Mouse (Mus musculus) T-helper 1 cell (primary cell): ENCODE measurements around the gene Klrb1c.
"Not testable (repeated sequence)": the region's sequence is repeated elsewhere in the genome, so short reads cannot be mapped to it uniquely, and the experiment has no call there.

ENCODE experiments used
- in situ Hi-C: fragments of 300-600 bp; cut with MboI, MseI; formaldehyde crosslinking; loops from one replicate; pipeline ENCODE4 v1.15.1; 2025; ENCODE audit warnings: high pct_unique_total_duplicates

Klrb1c gene

DNA sequence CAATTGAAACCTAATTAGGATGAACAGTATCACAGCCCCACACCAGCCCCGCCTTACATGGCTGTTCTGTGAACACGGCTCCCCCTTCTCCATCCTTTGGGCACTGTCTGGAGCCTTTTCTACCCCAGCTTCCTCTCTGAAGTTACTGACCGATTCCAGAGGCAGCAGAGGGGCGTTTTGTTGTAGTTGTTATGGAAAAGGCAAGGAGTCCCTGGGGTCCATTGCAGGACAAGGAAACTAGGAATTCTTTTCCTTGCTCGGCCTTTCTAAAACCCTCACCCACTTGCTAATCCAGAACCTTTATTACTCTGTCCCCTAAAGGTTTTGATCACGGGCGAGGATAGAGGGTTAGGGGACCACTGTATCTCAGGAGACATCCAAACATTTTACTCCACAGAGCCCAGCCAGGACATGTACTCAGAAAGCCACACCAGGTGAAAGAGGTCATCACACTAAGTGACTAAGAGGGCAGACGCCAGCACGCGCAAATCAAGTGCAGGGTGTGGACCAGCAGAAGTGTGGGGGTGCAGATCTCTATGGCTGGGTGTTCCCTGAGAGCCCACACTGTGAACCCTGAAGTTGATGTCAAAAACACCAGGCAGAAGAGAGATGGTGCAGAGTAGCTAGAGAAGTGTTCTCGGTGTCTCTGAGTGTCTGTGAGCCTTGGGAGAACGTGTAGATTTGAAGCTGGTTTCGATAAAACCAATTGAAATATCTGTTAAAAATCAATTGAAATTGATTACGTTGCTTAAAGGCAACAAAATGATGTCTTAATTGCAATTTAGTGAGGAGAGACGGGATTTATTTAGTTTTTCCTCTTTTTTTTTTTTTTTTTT is 9.1 kb upstream of the Klrb1c start:
- in situ Hi-C loops: loop anchor here (5.0 kb wide), 2 partner anchors 36 to 44 kb away; no protein-coding TSS in a partner anchor

DNA sequence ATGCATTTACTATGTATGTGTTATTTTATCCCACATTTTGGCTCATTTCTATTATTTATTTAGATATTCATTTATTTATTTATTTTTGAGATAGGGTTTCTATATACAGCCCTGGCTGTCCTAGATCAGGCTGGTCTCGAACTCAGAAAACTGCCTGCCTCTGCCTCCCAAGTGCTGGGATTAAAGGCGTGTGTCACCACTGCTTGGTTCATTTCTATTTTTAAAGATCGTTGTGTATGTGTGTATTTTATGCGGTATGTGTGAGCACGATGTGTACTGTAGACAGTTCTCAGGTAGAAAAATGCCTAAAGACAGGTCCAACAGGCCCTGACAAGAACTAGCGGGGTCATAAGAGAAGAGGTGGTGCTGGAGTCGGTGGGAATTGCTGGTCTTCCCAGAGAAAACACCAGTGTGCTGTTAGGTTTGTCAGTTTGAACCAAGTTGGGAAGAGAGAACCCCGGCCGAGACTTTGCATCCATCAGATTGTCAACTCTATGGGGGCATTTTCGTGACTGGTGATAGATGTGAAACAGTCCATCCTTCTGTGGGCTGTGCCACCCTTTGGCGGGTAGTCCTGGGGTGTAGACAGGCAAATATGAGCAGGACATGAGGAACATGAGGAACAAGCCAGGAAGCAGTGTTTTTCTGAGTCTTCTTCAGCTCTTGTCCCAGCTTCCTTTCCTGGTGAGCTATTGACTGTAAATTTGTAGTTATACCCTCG is 8.3 kb upstream of the Klrb1c start:
- in situ Hi-C loops: loop anchor here (5.0 kb wide), 2 partner anchors 35 to 45 kb away; no protein-coding TSS in a partner anchor

DNA sequence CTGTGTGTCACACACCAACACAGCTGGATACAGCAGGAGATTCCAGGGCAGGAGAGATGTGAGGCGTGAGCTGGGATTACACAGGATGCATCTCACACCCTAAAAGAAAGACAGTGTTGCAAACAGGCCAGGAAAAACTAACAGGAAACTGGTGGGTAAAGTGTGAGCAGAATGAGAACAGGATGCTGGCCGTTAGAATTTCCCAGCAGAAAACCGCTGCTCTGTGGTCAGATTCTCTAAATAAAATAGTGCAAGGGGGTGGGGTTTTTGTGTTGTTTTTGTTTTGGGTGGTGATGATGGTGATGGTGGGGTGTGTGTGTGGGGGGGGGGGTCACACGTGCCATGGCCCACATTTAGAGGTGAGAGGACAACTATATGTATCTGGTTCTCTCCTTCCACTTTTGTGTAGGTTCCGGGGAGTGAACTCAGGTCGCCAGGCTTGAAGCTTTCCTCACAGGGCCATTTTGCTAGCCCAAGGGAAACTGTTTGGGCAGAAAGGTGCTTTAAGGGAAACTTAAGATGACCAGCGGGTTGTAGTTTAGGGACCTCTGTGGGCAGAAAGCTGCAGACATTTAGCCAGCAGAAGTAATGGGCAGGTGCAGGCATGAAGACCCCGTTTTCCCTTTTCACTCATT is 7.4 kb upstream of the Klrb1c start:
- in situ Hi-C loops: loop anchor here (5.0 kb wide), 2 partner anchors 34 to 46 kb away; no protein-coding TSS in a partner anchor

DNA sequence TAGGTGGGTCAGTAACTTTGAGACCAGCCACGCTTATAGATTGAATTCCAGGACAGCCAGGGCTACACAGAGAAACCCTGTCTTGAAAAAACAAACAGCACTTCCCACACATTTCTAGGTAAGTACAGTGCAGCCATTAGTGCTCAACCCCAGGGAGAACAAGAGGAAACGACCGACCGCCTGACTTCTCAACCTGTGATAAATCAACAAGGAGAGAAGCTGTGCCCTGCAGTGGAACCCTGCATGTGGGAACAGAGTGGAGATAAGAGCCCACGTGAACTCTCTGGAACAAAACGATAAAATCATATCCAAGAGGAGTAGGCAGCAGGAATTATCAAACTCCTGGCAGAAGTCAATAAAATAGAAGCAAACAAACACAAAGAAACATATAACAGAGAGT is 4.7 kb upstream of the Klrb1c start:
- in situ Hi-C loops: no loop called here

DNA sequence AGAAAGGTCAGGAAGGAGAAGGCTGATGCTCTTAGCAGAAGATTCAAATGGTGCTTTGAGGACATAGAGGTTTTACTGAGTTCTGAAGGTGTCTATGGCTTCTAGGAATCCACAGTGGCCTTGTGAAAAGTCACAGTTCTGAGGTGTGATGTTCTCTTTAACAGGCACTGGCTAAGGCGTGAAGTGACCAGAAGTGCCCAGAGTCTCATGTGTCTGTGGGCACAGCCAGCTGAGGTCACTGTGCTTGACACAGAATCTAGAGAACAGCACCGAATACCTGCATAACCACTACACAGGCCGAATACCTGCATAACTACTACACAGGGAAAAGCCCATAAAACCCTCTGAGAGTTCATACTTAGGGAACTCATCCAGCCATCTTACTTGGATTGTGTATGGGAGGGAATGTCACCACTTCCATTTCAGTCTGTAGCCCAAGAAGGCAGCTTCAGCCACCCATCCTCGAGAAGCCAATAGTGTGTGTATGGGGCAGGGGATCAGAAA is 1.5 kb upstream of the Klrb1c start:
- in situ Hi-C loops: not testable (repeated sequence)

DNA sequence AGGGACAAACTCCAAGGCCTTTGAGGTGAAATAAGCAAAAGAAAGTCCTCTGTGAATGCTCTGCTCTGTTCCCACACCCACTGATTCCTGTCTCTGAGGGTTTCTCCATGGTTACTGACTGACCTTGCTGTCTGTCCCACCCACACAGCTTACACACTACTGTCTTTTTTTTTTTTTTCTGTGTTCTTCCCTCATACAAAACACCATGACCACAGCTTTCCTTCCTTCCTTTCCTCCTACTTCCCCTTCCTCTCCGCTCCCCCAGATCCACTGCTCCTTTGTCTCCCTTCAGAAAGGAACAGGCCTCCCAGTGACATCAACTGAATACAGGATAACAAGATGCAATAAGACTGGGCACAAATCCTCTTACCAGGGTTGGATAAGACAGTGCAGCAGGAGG is 498 bp downstream of the Klrb1c start:
- in situ Hi-C loops: no loop called here

DNA sequence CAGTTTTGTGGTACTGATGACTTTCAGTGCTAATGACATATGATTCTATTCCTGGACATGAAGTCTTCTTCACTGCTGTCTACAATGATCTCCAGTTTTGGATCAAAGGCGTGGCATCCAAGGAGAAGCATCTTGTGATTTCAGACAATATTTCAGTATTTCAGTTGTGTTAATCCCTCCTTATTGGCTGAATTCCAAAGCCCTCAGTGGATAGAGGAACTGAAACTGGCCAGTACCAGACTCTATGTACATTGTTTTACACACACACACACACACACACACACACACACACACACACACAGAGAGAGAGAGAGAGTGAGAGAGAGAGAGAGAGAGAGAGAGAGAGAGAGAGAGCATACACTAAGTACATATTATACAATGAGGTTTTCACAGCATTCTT is 2.6 kb downstream of the Klrb1c start:
- in situ Hi-C loops: not testable (repeated sequence)

DNA sequence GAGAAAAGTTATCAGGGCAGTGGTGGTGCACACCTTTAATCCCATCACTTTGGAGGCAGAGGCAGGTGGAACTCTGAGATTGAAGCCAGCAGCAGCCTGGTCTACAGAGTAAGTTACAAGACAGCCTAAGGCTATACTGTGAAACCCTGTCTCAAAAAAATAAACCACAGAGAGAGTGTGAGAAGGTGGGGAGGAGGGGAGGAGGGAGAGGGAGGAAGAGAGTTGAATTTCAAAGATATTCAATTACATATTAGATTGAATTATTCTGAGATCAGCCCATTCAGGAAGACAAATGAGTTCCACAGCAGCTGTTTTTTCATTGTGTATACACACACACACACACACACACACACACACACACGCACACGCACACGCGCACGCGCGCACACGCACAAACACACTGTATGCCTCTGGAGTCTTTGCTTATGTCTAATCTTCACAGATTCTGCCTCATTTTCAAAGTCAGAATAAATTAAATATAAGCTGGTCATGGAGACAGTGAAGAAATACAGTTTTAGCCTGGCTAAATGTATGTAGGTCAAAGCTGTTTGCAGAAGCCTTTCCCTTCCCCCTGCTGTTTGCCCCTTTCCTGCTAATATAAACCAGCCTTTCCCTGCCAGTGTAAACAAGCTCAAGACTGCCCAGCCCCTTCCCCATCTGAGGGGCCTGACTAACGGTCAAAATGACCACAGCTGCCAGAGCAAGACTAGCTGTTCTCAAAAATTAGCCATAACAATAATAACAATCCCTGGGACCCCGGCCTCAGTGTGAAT is 19.3 kb downstream of the Klrb1c start:
- in situ Hi-C loops: loop anchor here (5.0 kb wide), 1 partner anchor 68 kb away; no protein-coding TSS in a partner anchor

DNA sequence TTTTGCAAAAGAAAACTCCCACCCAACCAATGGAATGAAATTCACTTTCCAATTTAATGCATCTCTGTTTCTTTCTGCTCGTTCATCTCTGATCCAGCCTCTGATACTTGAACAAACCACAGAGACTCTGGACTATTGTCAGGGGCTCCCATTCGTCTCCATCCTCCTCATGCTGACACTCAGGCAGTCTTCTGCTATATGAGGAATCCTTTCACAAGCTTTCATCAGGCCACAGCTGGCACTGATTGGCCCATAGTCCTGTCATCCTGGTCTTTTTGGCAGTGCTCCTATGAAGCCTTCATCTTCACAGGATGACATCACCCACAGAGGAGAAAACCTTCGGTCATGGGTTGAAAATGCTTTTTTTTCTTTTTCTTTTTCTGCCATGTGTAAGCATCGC is 21.0 kb downstream of the Klrb1c start:
- in situ Hi-C loops: loop anchor here (5.0 kb wide), 1 partner anchor 69 kb away; no protein-coding TSS in a partner anchor

DNA sequence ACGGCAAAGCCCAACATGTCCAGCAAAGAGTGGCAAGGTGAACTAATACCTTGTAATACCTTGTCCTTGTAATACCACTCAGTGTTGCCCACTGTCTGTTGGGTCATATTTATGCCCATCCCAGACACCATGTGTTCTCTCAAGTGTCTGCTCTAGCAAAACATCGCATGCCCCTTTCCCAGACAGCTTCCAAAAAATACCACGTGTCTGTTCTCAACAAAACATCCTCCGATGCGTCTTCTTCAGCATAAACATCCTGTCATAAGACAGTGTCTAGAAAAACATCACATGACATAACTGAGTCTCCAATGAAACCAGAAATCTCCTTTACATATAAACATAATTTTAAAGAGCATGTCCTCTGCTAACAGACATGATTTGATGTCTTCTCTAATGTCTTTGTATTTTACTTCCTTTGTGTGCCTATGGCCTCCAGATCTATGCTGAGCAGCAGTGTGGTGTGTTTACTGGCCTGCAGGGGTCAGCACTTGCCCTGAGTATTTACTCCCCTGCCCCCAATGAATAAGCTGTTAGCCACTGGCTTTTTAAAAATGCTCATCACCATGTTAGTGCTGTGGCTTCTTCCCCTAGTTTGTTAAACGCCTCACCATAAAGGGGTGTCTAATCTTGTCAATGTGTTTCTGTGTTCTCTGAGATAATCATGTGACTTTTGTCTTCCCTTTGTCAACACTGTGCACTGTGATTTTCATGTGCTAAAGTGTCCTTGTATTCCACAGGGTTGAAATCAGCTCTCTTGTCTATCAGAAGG is 22.3 kb downstream of the Klrb1c start:
- in situ Hi-C loops: loop anchor here (5.0 kb wide), 1 partner anchor 71 kb away; no protein-coding TSS in a partner anchor

DNA sequence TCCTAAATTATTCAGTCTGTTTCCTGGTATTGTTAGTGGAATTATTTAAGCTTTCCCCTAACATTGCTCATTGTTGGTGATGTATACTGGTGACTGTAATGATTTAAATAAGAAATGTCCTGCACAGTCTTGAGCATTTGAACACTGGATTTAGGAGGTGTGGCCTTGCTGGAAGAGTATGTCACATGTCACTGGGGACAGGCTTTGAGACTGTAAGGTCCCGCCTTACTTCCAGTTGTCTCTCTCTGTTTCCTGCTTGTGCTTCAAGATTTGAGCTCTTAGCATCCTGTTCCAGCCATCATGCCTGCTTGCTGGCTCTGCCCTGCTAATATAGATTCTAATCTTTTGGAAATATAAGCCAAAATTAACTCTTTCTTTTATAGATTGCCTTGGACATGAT is 23.8 kb downstream of the Klrb1c start:
- in situ Hi-C loops: loop anchor here (5.0 kb wide), 1 partner anchor 72 kb away; no protein-coding TSS in a partner anchor

DNA sequence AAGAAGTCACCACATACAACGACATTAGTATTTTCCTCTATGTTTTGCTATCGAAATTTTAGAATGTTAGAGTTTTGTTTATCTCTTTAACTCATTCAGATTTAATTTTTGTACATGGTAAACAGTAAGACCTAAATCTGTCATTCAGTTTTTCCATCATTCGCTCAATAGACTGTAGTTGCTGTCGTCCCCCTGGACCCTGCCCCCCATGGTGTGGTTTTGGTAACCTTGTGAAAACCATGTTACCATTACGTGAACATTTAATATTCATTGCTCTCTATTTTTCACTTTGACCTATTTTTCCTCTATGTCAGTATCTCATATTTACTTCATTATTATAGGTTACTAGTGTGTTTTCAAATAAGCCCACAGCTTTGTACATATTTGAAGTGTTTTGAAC is 24.4 kb downstream of the Klrb1c start:
- in situ Hi-C loops: loop anchor here (5.0 kb wide), 1 partner anchor 33 kb away; no protein-coding TSS in a partner anchor

DNA sequence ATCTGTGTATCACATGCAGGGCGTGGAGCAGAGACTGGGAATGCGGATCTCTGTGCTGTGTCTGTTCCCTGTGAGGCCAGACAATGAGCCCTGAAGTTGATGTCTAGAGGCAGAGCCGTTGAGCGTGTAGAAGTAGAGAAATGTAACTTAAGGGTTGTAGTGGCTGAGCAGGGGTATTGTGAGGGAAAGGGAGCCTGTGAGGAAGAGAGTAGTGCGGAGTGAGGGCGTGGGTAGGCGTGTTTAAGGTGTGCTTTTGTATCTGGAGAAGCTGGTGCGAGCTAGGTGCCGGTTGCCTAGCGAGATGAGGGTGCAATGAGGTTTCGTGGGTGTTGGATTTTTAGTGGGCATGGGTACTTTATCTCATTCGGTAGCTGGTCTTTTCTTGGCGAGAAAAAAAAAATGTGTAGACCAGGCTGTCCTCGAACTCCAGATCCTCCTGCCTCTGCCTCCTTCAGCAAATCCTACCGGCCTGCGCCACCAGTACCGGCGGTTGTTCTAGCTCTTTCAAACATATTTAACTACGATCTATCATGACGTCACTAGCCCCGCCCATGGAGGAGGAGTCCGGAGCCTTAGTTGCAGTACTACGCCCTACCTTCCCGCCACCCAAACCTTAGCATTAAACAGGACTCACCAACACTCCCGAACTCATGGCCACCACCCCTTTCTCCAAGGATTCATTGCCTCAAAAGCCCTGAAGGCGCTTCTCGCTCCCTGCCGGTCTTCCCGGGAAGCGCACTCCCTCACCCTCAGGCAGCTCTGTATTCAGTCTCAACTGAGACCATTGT is 25.1 kb downstream of the Klrb1c start:
- in situ Hi-C loops: loop anchor here (5.0 kb wide), 1 partner anchor 33 kb away; no protein-coding TSS in a partner anchor

DNA sequence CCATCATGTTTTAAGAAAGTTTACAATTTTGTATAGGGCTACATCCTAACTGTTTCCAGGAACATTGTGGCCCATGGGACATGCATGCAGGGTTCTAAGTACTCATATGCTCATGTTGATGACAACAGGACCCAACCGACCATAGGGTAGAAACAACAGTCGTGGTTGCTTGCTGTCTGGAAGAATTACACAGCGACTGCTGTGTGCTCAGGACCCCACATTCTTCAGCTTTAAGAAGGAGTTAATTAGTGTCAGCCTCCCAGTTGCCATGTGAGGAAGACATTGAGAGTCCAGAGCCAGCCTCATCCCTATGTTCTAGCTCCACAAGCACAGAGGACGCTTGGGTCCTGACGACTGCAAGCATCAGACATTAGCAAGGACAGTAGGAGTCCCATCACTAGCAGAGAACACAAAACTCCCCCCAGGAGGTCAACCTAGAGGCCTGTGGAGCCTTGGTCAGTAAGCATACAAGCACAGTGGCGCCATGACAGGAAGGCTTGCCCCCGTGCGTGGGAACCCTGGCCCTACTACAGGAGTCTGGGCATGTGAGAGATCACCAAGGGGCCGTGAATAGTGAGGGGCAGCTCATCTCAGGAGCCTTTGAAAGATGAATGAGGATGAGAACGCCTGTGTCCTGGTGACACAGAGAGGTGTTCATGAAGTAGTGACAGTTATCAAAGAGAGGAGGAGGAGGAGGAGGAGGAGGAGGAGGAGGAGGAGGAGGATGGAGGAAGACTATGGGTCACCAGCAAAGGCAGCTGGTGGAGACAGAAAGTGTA is 25.9 kb downstream of the Klrb1c start:
- in situ Hi-C loops: loop anchor here (5.0 kb wide), 1 partner anchor 34 kb away; no protein-coding TSS in a partner anchor

DNA sequence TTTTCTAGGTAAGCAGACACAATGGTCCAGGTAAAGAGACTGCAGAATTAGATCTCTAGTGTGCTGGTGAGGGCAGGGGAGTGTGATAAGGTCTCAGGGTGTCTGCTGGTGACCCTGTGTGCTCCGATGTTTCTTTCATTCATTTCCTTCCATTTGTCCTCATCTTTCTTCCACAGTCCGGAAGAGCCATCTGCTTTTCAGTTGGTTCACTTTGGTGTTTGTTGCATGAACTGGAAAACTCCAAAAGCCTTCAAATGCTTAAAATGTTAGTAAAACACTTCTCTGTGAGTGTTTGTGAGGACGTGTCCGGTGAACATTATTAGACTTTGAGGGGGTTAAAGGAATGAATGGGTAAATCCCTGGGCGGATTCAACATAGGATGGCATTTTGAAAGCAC is 27.9 kb downstream of the Klrb1c start:
- in situ Hi-C loops: loop anchor here (5.0 kb wide), 1 partner anchor 36 kb away; no protein-coding TSS in a partner anchor

DNA sequence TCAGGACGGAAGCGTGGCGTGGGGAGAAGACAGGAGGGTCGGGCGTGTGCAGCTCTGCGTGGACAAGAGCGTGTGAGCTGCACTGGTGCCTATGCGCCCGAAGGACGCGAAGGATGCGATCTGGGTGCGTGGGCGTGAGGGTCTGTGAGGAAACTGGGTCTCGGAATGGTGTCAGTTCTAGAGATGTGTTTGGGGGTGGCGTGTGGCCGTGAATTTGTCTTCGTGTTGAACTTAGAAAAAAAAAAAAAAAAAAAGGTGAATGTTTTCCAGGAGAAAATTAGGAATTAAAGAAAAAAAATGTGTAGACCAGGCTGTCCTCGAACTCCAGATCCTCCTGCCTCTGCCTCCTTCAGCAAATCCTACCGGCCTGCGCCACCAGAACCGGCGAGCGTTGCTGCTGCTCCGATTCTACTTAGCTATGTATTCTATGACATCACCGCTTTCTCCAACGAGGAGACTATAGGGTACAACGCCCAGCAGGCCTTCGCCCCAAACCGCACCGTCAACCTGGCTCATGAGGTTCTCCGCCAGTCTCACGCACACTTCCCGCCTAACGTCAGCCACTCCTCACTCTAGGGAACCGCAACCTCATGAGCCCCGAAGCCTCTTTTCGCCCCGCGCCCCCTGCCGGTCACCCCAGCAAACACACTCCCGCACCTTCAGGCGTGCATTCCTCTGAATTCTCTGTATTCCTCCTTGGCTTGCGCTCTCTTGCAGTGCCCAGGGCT is 28.4 kb downstream of the Klrb1c start:
- in situ Hi-C loops: loop anchor here (5.0 kb wide), 1 partner anchor 37 kb away; no protein-coding TSS in a partner anchor

DNA sequence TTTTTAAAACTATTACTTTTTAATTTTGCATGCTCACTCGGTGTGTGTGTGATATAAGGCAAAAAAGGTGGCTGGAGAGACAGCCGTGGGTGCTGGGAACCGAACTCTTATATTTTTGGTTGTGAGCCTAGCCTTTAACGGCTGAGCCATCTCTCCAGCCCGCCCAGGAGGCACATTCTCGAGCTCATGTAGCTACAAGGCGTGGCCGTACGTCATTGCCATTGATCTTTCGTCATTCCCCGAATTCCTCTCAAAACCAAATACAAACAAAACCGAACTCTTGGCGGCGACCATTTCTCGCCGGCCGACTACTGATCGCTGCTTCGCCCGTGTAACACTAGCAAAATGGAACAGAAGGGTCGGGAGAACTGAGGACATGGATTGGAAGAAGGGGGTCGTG is 29.0 kb downstream of the Klrb1c start:
- in situ Hi-C loops: loop anchor here (5.0 kb wide), 1 partner anchor 37 kb away; no protein-coding TSS in a partner anchor
